Mouse (Mus musculus): Measurements from ENCODE around the gene Bcl2l1.

Gene Bcl2l1

GRCm38 (mm10) chr2:152831019-152831878, at the start of gene Bcl2l1:
Bcl2l1 (minus strand) TSS chr2:152831728.
- Histone ChIP-seq H3K36me3 (ENCODE audit: control insufficient read depth, insufficient read depth, low read length, poor library complexity, severe bottlenecking) (no peaks in the 10 kb centered on the region), H3K27me3 (ENCODE audit: control insufficient read depth, insufficient read depth, low read length, poor library complexity, severe bottlenecking) (no peaks in the 10 kb centered on the region)
- peak; percentile 97 for DNase-seq (ENCODE audit: low read depth, low spot score)

- Histone ChIP-seq H3K27me3 (ENCODE audit: control insufficient read depth, insufficient read depth, low read length, poor library complexity, severe bottlenecking) (no peaks in the 10 kb centered on the region), H3K36me3 (ENCODE audit: control insufficient read depth, insufficient read depth, low read length, poor library complexity, severe bottlenecking) (peaks cover 2% of the 10 kb centered on the region; the same call in 1 of the 2 replicates)
- DNase-seq (ENCODE audit: low read depth, low spot score), result peak; percentile 19
Observed at GRCm38 (mm10) chr2:152880898-152881297, 49.4 kb upstream of the Bcl2l1 start.

- no peaks in the 10 kb centered on the region for H3K36me3 ChIP-seq (ENCODE audit: control insufficient read depth, insufficient read depth, low read length, poor library complexity, severe bottlenecking)
- DNase-seq (ENCODE audit: low read depth, low spot score), result no peak
Observed at GRCm38 (mm10) chr2:152878239-152878638, 46.7 kb upstream of the Bcl2l1 start.

DNA sequence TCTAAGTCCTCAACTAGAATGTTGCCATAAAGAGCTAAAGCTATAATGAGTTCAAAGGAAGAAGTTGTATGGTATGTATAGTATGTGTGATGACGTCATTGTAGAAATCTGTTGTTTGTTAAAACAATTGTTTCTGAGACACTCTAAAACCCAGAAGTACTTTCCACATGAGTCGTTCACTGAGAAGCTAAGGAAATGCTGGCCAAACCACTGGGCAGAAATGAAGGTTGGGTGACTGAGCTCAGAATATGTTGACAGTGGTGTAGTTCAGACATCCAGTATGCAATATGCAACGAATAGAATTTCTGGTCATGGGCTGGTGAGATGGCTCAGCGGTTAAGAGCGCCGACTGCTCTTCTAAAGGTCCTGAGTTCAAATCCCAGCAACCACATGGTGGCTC, 31.8 kb upstream of the Bcl2l1 start:
- Histone ChIP-seq H3K27me3 (ENCODE audit: control insufficient read depth, insufficient read depth, low read length, poor library complexity, severe bottlenecking) (no peaks in the 10 kb centered on the region), H3K36me3 (ENCODE audit: control insufficient read depth, insufficient read depth, low read length, poor library complexity, severe bottlenecking) (no peaks in the 10 kb centered on the region)
- DNase-seq (ENCODE audit: low read depth, low spot score), result no peak

More at GRCm38 (mm10) chr2:152878239-152878638, 46.7 kb upstream of the Bcl2l1 start:
- no peaks in the 10 kb centered on the region for H3K27me3 ChIP-seq (ENCODE audit: control insufficient read depth, insufficient read depth, low read length, poor library complexity, severe bottlenecking)

DNA sequence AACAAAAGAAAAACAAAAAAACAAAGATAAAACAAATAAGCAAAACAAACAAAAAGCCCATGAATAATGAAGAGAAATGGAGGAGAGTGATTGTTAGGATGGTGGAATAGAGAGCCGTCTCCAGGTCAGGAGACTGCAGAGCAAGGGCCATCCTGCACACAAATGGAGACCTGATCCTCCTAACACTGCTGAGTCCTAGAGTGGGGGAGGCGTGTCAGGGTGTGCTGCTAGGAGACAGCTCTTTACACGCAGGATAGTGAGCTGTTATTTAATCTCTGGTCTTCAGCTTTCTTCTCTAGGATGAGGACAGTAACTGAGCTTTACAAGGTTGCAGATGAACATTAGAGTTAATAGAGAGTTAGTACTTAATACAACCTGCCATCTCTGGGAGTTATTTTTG, 31.1 kb upstream of the Bcl2l1 start:
- Histone ChIP-seq H3K36me3 (ENCODE audit: control insufficient read depth, insufficient read depth, low read length, poor library complexity, severe bottlenecking) (no peaks in the 10 kb centered on the region), H3K27me3 (ENCODE audit: control insufficient read depth, insufficient read depth, low read length, poor library complexity, severe bottlenecking) (no peaks in the 10 kb centered on the region)
- DNase-seq (ENCODE audit: low read depth, low spot score), result no peak

DNA sequence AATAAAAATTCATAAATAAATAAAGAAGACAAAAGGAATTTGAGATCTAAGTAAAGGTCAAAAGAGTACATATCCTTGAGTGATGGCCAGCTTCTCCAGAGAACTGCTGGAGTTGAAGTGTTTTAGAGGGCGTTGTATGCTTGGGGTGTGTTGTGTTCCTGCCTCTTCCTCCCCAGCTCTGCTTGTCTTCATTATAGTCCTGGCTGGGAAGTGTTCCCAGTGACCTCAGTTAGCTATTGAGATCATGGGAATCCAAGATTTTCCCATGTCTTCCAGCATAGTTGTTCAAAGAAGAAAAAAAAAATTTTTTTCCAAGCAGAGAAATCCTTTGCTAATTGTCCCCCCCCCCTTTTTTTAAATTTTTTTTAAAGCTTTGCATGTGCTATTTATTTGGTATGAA, 30.4 kb upstream of the Bcl2l1 start:
- Histone ChIP-seq H3K36me3 (ENCODE audit: control insufficient read depth, insufficient read depth, low read length, poor library complexity, severe bottlenecking) (no peaks in the 10 kb centered on the region), H3K27me3 (ENCODE audit: control insufficient read depth, insufficient read depth, low read length, poor library complexity, severe bottlenecking) (no peaks in the 10 kb centered on the region)
- no peak for DNase-seq (ENCODE audit: low read depth, low spot score)

GRCm38 (mm10) chr2:152859501-152859900, 28.0 kb upstream of the Bcl2l1 start:
- Histone ChIP-seq H3K36me3 (ENCODE audit: control insufficient read depth, insufficient read depth, low read length, poor library complexity, severe bottlenecking) (no peaks in the 10 kb centered on the region), H3K27me3 (ENCODE audit: control insufficient read depth, insufficient read depth, low read length, poor library complexity, severe bottlenecking) (no peaks in the 10 kb centered on the region)
- DNase-seq (ENCODE audit: low read depth, low spot score), result no peak

GRCm38 (mm10) chr2:152848466-152848865, 16.9 kb upstream of the Bcl2l1 start:
- DNase-seq (ENCODE audit: low read depth, low spot score), result no peak
- Histone ChIP-seq H3K27me3 (ENCODE audit: control insufficient read depth, insufficient read depth, low read length, poor library complexity, severe bottlenecking) (no peaks in the 10 kb centered on the region), H3K36me3 (ENCODE audit: control insufficient read depth, insufficient read depth, low read length, poor library complexity, severe bottlenecking) (no peaks in the 10 kb centered on the region)

- no peaks in the 10 kb centered on the region for H3K36me3 ChIP-seq (ENCODE audit: control insufficient read depth, insufficient read depth, low read length, poor library complexity, severe bottlenecking)
- H3K27me3 ChIP-seq (ENCODE audit: control insufficient read depth, insufficient read depth, low read length, poor library complexity, severe bottlenecking), result no peaks in the 10 kb centered on the region
- peak; percentile 98 for DNase-seq (ENCODE audit: low read depth, low spot score)
Observed at GRCm38 (mm10) chr2:152847815-152848302, 16.3 kb upstream of the Bcl2l1 start, which contains the start of gene Tpx2. Tpx2 (plus strand) TSS chr2:152847964.

DNA sequence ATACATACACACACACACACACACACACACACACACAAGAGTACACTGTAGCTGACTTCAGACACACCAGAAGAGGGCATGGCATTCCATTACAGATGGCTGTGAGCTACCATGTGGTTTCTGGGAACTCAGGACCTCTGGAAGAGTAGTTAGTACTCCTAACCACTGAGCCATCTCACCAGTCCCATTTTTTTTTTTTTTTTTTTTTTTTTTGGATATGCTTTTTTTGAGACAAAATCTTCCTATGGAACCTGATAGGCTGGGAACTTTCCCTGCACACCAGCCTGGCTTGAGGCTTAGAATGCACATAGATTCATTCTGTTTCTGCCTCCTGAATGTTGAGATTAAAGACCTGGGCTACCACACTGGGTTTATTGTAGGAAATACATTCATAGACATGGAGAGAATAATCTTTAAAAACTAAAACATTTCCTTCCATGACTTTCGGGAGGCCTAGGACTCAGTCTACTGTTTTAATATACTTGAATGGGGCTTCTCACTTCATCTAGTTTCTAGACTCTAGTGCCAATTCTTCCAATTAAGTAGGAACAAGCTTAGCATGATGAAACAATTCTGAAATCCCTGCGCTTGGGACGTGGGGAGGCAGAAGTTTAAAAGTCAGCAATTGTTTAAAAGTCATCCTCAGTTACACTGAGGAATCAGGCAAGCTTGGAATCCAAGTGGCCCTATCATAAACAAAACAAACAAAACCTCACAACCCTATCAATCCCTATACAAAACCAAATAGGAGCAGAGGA, 15.7 kb upstream of the Bcl2l1 start:
- no peaks in the 10 kb centered on the region for H3K36me3 ChIP-seq (ENCODE audit: control insufficient read depth, insufficient read depth, low read length, poor library complexity, severe bottlenecking)
- no peak for DNase-seq (ENCODE audit: low read depth, low spot score)
- H3K27me3 ChIP-seq (ENCODE audit: control insufficient read depth, insufficient read depth, low read length, poor library complexity, severe bottlenecking), result no peaks in the 10 kb centered on the region

GRCm38 (mm10) chr2:152842741-152843140, 11.2 kb upstream of the Bcl2l1 start:
- DNase-seq (ENCODE audit: low read depth, low spot score), result no peak
- Histone ChIP-seq H3K36me3 (ENCODE audit: control insufficient read depth, insufficient read depth, low read length, poor library complexity, severe bottlenecking) (no peaks in the 10 kb centered on the region), H3K27me3 (ENCODE audit: control insufficient read depth, insufficient read depth, low read length, poor library complexity, severe bottlenecking) (no peaks in the 10 kb centered on the region)

- Histone ChIP-seq H3K36me3 (ENCODE audit: control insufficient read depth, insufficient read depth, low read length, poor library complexity, severe bottlenecking) (no peaks in the 10 kb centered on the region), H3K27me3 (ENCODE audit: control insufficient read depth, insufficient read depth, low read length, poor library complexity, severe bottlenecking) (no peaks in the 10 kb centered on the region)
- no peak for DNase-seq (ENCODE audit: low read depth, low spot score)
Observed at GRCm38 (mm10) chr2:152839256-152839655, 7.7 kb upstream of the Bcl2l1 start.

DNA sequence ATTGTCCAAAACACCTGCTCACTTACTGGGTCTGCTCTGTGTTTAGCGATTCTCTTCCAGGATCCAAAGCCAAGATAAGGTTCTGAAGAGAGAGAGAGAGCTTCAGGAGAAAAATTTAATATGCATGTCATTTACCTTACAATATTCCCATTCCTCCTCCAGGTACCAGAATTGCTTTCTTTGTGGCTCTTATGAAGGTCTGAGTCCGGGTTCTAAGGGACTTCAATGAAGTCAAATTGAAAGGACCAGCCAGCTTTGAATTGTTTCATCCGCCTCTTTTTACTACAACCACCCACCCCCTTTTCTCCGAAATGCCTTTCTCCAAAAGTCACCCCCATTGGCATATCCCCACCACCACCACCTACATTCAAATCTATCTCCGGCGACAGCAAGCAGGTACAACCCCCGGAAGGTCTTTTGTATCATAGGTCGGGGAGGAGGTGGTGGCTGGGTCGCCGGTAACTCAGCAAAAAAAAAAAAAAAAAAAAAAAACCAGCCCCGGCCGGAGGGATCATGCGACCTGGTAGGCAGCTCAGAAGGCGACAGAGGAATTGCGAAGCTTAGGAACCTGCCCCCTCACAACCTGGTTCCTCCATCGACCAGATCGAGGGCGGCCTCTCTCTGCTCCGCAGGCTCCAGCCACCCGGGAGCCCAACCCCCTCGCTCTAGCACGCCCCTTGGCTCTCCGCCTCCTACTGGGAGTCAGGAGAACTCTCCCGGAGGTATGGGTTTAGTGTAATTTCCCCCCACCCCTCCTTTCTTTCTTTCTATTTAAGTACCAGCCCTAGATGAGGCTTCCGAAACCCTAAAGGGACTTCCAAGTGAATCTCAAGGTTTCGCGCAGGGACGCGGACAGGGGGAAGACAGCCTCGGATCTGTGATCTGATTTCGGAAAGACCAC, 1.3 kb downstream of the Bcl2l1 start:
- no peaks in the 10 kb centered on the region for H3K27me3 ChIP-seq (ENCODE audit: control insufficient read depth, insufficient read depth, low read length, poor library complexity, severe bottlenecking)
- DNase-seq (ENCODE audit: low read depth, low spot score), result peak; percentile 80
- H3K36me3 ChIP-seq (ENCODE audit: control insufficient read depth, insufficient read depth, low read length, poor library complexity, severe bottlenecking), result no peaks in the 10 kb centered on the region

- Histone ChIP-seq H3K27me3 (ENCODE audit: control insufficient read depth, insufficient read depth, low read length, poor library complexity, severe bottlenecking) (no peaks in the 10 kb centered on the region), H3K36me3 (ENCODE audit: control insufficient read depth, insufficient read depth, low read length, poor library complexity, severe bottlenecking) (no peaks in the 10 kb centered on the region)
- no peak for DNase-seq (ENCODE audit: low read depth, low spot score)
Observed at GRCm38 (mm10) chr2:152829367-152829881, 2.1 kb downstream of the Bcl2l1 start.
